Mouse (Mus musculus): Measurements from ENCODE around the gene Hrc. TPM values are rescaled to one million over a fixed set of nuclear protein-coding genes. Genes with fewer than 3 reads are reported as not detected.

The Hrc gene
- 0.46 and 0.77 TPM in 2 replicates for polyA plus RNA-seq (2016; fragmentation: Nextera tagmentation; extraction: Ambion mirVana)

DNA sequence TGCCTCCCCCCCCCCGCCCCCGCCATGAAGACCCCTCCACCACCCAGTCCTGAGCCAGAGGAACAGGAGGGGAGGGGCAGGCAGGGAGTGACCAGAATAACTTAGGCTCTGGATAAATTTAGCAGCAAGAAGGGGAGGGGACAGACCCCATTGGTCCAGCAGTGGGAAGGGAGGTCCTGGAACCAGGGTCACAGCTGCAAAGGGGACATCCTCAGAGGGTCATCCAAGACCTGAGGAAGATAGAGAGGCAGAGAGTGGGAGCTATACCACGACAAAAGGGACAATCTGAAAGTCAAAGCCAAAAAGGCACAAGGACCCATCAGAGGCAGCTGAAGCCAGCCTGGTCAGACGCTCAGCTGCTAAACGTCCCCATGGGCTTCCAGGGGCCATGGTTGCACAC lies at the start of gene Hrc:
Gene Hrc (plus strand): TSS at position 235 of the 400 bp plus-strand sequence.
- 36% methylated on average over 5 of the region's 5 CpGs for WGBS

GRCm38 (mm10) chr7:45286486-45286885 lies 48.6 kb upstream of the Hrc start:
- H3K9me3 ChIP-seq, result no peaks in the 10 kb centered on the region

More for the DNA sequence above, at the start of gene Hrc:
- peaks cover 9% of the 10 kb centered on the region for H3K27me3 ChIP-seq (replicated peaks)
- peak within 1 kb of the TSS; percentile 87 for H3K4me2 ChIP-seq (replicated peaks)
- no peak within 1 kb of the TSS for H3K9ac ChIP-seq
- no peak for ATAC-seq (ENCODE audit: low FRiP score, low read depth)
- no peaks in the 10 kb centered on the region for H3K9me3 ChIP-seq
- H3K27ac ChIP-seq, result no peak within 1 kb of the TSS
- peak within 1 kb of the TSS; percentile 54; the same call in 1 of the 2 replicates for H3K4me3 ChIP-seq
- peaks cover 45% of the 10 kb centered on the region for H3K4me1 ChIP-seq
- no peaks in the 10 kb centered on the region for H3K36me3 ChIP-seq

GRCm38 (mm10) chr7:45296626-45297025 lies 38.5 kb upstream of the Hrc start:
- no peak overlapping the region for H3K9ac ChIP-seq
- no peaks in the 10 kb centered on the region for H3K9me3 ChIP-seq
- no peak overlapping the region for H3K27ac ChIP-seq
- no peaks in the 10 kb centered on the region for H3K27me3 ChIP-seq (replicated peaks)
- WGBS, result 73% methylated on average over 1 of the region's 1 CpGs
- ATAC-seq (ENCODE audit: low FRiP score, low read depth), result no peak
- H3K36me3 ChIP-seq, result no peaks in the 10 kb centered on the region
- no peaks in the 10 kb centered on the region for H3K4me1 ChIP-seq
- H3K4me3 ChIP-seq, result no peak overlapping the region
- no peak overlapping the region for H3K4me2 ChIP-seq (replicated peaks)

More at GRCm38 (mm10) chr7:45286486-45286885, 48.6 kb upstream of the Hrc start:
- no peaks in the 10 kb centered on the region for H3K4me1 ChIP-seq
- WGBS, result 88% methylated on average over 13 of the region's 13 CpGs
- H3K4me2 ChIP-seq (replicated peaks), result no peak overlapping the region
- no peaks in the 10 kb centered on the region for H3K27me3 ChIP-seq (replicated peaks)
- no peak overlapping the region for H3K4me3 ChIP-seq
- H3K9ac ChIP-seq, result no peak overlapping the region
- ATAC-seq (ENCODE audit: low FRiP score, low read depth), result no peak
- H3K27ac ChIP-seq, result no peak overlapping the region
- no peaks in the 10 kb centered on the region for H3K36me3 ChIP-seq

DNA sequence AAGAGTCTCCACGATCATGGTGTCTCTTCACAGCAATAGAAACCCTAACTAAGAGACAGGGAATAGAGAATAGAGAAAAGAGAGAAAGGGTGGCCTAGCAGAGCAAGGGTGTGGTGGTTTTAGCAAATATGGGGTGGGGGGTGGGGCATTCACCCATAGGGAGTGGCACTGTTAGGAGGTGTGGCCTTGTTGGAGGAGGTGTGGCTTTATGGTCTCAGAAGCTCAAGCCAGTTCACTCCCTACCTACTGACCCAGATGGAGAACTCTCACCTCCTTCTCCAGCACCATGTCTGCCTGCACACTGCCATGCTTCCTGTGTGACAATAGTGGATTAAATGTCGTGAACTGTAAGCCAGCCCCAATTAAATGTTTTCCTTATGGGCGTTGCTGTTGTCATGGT lies 37.5 kb upstream of the Hrc start:
- Histone ChIP-seq H3K9ac (no peak overlapping the region), H3K9me3 (no peaks in the 10 kb centered on the region), H3K4me1 (no peaks in the 10 kb centered on the region), H3K27me3 (replicated peaks) (no peaks in the 10 kb centered on the region), H3K4me3 (no peak overlapping the region), H3K36me3 (no peaks in the 10 kb centered on the region), H3K27ac (no peak overlapping the region), H3K4me2 (replicated peaks) (no peak overlapping the region)
- 68% methylated on average over 3 of the region's 3 CpGs for WGBS
- ATAC-seq (ENCODE audit: low FRiP score, low read depth), result no peak

GRCm38 (mm10) chr7:45299752-45300151 lies 35.3 kb upstream of the Hrc start:
- no peak overlapping the region for H3K9ac ChIP-seq
- no peak overlapping the region for H3K4me3 ChIP-seq
- H3K27me3 ChIP-seq (replicated peaks), result no peaks in the 10 kb centered on the region
- no peak overlapping the region for H3K4me2 ChIP-seq (replicated peaks)
- H3K36me3 ChIP-seq, result no peaks in the 10 kb centered on the region
- H3K27ac ChIP-seq, result no peak overlapping the region
- H3K9me3 ChIP-seq, result no peaks in the 10 kb centered on the region
- peak; percentile 71; the same call in 1 of the 2 replicates for ATAC-seq (ENCODE audit: low FRiP score, low read depth)
- H3K4me1 ChIP-seq, result no peaks in the 10 kb centered on the region
- 20% methylated on average over 5 of the region's 5 CpGs for WGBS

GRCm38 (mm10) chr7:45300270-45300669 lies 34.8 kb upstream of the Hrc start:
- Histone ChIP-seq H3K27me3 (replicated peaks) (no peaks in the 10 kb centered on the region), H3K9me3 (no peaks in the 10 kb centered on the region), H3K27ac (no peak overlapping the region), H3K9ac (no peak overlapping the region), H3K4me2 (replicated peaks) (no peak overlapping the region), H3K36me3 (no peaks in the 10 kb centered on the region), H3K4me3 (no peak overlapping the region), H3K4me1 (0 out of 2 replicates have a peak, but pooled peaks cover 4% of the 10 kb centered on the region)
- ATAC-seq (ENCODE audit: low FRiP score, low read depth), result no peak
- 19% methylated on average over 6 of the region's 6 CpGs for WGBS

GRCm38 (mm10) chr7:45302626-45303025 lies 32.5 kb upstream of the Hrc start:
- H3K36me3 ChIP-seq, result no peaks in the 10 kb centered on the region
- WGBS, result 84% methylated on average over 8 of the region's 8 CpGs
- no peak overlapping the region for H3K4me2 ChIP-seq (replicated peaks)
- no peak overlapping the region for H3K9ac ChIP-seq
- ATAC-seq (ENCODE audit: low FRiP score, low read depth), result no peak
- H3K4me1 ChIP-seq, result 0 out of 2 replicates have a peak, but pooled peaks cover 4% of the 10 kb centered on the region
- no peaks in the 10 kb centered on the region for H3K9me3 ChIP-seq
- H3K27me3 ChIP-seq (replicated peaks), result no peaks in the 10 kb centered on the region
- no peak overlapping the region for H3K4me3 ChIP-seq
- H3K27ac ChIP-seq, result no peak overlapping the region

DNA sequence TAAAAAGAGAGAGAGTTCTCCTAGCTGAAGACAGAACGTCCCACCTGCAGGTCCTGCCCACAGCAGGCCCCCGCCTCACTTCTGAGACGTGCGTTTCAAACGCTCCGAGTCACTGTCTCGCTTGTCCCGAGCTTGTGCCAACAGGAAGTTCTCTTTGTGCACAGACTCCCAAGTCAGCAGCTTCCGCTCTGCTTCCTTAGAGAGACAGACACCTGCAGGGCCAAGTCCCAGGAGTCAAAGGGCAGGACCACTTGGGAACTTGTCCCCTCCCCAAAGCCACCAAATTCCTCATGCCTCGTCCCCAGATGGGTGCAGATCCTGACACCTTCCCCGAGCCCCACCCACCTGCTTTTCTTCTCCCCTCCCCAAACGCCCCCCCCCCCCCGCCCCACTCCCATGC lies 30.2 kb upstream of the Hrc start:
- no peak overlapping the region for H3K27ac ChIP-seq
- no peaks in the 10 kb centered on the region for H3K27me3 ChIP-seq (replicated peaks)
- WGBS, result 21% methylated on average over 11 of the region's 13 CpGs
- peak overlapping the region; percentile 57 for H3K4me2 ChIP-seq (replicated peaks)
- H3K4me1 ChIP-seq, result 0 out of 2 replicates have a peak, but pooled peaks cover 4% of the 10 kb centered on the region
- H3K9me3 ChIP-seq, result no peaks in the 10 kb centered on the region
- ATAC-seq (ENCODE audit: low FRiP score, low read depth), result no peak
- H3K36me3 ChIP-seq, result no peaks in the 10 kb centered on the region
- H3K9ac ChIP-seq, result peak overlapping the region; percentile 26; the same call in 1 of the 2 replicates
- H3K4me3 ChIP-seq, result peak overlapping the region; percentile 27

DNA sequence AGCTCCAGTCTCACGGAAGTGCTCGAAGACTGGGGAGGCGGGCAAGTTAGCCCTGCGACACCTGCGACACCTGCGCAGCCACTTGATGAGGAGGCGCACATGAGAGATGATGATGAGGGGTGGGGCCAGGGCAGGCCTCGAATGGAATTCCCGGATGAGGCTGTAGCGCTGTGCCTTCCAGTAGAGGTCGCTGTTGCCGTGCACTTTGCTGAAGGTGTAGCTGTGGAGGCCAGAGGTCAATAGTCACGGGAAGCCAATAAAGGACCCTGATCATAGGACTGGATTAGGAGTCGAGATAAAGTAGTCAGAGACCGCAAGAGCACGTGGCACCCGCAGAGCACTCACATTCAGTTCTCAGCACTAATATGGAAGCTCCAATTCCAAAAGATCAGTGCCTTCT lies 29.8 kb upstream of the Hrc start:
- Histone ChIP-seq H3K27ac (no peak overlapping the region), H3K27me3 (replicated peaks) (no peaks in the 10 kb centered on the region), H3K9ac (no peak overlapping the region; the same call in 1 of the 2 replicates), H3K4me2 (replicated peaks) (peak overlapping the region; percentile 57), H3K9me3 (no peaks in the 10 kb centered on the region), H3K4me1 (0 out of 2 replicates have a peak, but pooled peaks cover 4% of the 10 kb centered on the region), H3K4me3 (peak overlapping the region; percentile 27), H3K36me3 (no peaks in the 10 kb centered on the region)
- peak; percentile 45; the same call in 1 of the 2 replicates for ATAC-seq (ENCODE audit: low FRiP score, low read depth)
- WGBS, result 2% methylated on average over 17 of the region's 17 CpGs

GRCm38 (mm10) chr7:45308551-45309240 lies 26.4 kb upstream of the Hrc start:
- Histone ChIP-seq H3K4me2 (replicated peaks) (no peak overlapping the region; the same call in 1 of the 2 replicates), H3K4me1 (peaks cover 15% of the 10 kb centered on the region; the same call in 1 of the 2 replicates), H3K27ac (no peak overlapping the region), H3K9ac (no peak overlapping the region), H3K9me3 (no peaks in the 10 kb centered on the region), H3K4me3 (no peak overlapping the region), H3K36me3 (no peaks in the 10 kb centered on the region), H3K27me3 (replicated peaks) (no peaks in the 10 kb centered on the region)
- WGBS, result 72% methylated on average over 15 of the region's 15 CpGs
- ATAC-seq (ENCODE audit: low FRiP score, low read depth), result no peak

GRCm38 (mm10) chr7:45309455-45309854 lies 25.6 kb upstream of the Hrc start:
- ATAC-seq (ENCODE audit: low FRiP score, low read depth), result no peak

GRCm38 (mm10) chr7:45312023-45312422 lies 23.1 kb upstream of the Hrc start:
- no peak overlapping the region for H3K27ac ChIP-seq
- H3K36me3 ChIP-seq, result no peaks in the 10 kb centered on the region
- H3K4me3 ChIP-seq, result no peak overlapping the region
- H3K4me2 ChIP-seq (replicated peaks), result no peak overlapping the region
- no peak for ATAC-seq (ENCODE audit: low FRiP score, low read depth)
- 74% methylated on average over 8 of the region's 8 CpGs for WGBS
- H3K9me3 ChIP-seq, result no peaks in the 10 kb centered on the region
- no peaks in the 10 kb centered on the region for H3K27me3 ChIP-seq (replicated peaks)
- H3K4me1 ChIP-seq, result peaks cover 12% of the 10 kb centered on the region; the same call in 1 of the 2 replicates
- H3K9ac ChIP-seq, result no peak overlapping the region

More at GRCm38 (mm10) chr7:45309455-45309854, 25.6 kb upstream of the Hrc start:
- H3K27me3 ChIP-seq (replicated peaks), result no peaks in the 10 kb centered on the region
- H3K27ac ChIP-seq, result no peak overlapping the region
- no peaks in the 10 kb centered on the region for H3K36me3 ChIP-seq
- no peaks in the 10 kb centered on the region for H3K9me3 ChIP-seq
- no peak overlapping the region for H3K4me2 ChIP-seq (replicated peaks)
- 9% methylated on average over 9 of the region's 9 CpGs for WGBS
- H3K9ac ChIP-seq, result no peak overlapping the region
- H3K4me1 ChIP-seq, result peaks cover 17% of the 10 kb centered on the region; the same call in 1 of the 2 replicates
- no peak overlapping the region for H3K4me3 ChIP-seq

Measured in neural tube, embryonic 12.5 days (tissue).